In the genomic region with DNA sequence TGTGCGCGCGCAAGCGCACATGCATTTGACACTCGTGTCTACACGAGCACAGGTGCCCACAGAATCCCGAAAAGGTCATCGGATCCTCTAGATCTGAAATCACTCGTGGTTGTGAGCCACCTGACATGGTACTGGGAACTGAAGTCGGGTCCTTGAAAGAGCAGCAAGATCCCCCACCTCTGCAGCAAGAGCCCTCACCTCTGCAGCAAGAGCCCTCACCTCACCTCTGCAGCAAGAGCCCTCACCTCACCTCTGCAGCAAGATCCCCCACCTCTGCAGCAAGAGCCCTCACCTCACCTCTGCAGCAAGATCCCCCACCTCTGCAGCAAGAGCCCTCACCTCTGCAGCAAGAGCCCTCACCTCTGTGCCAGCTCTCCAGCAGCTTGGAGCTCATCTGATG, we compare ENCODE assay signal across 26 mouse cellular contexts. TPM values are rescaled to one million over a fixed set of nuclear protein-coding genes. Genes with fewer than 3 reads are reported as not detected.
"Had no signal": no experiment of that assay in that cellular context is flagged by ENCODE, and none has a peak within 500 bp of the region (broad histone marks: within the 10 kb centered on the region; RNA-seq: fewer than 3 reads in every experiment).

No protein-coding gene starts in this region.

RNA-seq across cellular contexts. Expression of a gene that starts 46.9 kb away (rescaled TPM):
- polyA plus RNA-seq: inflammation-experienced regulatory T-cells, adult 6 months had no signal

RNA-seq across cellular contexts. Expression of a gene that starts 56.4 kb away (rescaled TPM):
- polyA plus RNA-seq: heart, embryonic 11.5 days; heart, embryonic 12.5 days; heart, embryonic 13.5 days; heart, embryonic 14.5 days; heart, embryonic 15.5 days; heart, embryonic 16.5 days; heart, postnatal 0 days; hindbrain, embryonic 10.5 days; hindbrain, embryonic 11.5 days; hindbrain, embryonic 12.5 days; hindbrain, embryonic 13.5 days; hindbrain, embryonic 14.5 days; hindbrain, embryonic 15.5 days; hindbrain, embryonic 16.5 days; hindbrain, postnatal 0 days; inflammation-experienced regulatory T-cells, adult 6 months; intestine, embryonic 14.5 days; intestine, embryonic 15.5 days; intestine, embryonic 16.5 days; intestine, postnatal 0 days; kidney, adult 2 months; kidney, embryonic 14.5 days; kidney, embryonic 15.5 days; kidney, embryonic 16.5 days; kidney, postnatal 0 days; large intestine, adult 2 months had no signal
